Mouse (Mus musculus) forebrain, postnatal 0 days (tissue): Measurements from ENCODE around the gene Nt5dc3. TPM values are rescaled to one million over a fixed set of nuclear protein-coding genes. Genes with fewer than 3 reads are reported as not detected.
A peak's percentile ranks its signal among the peaks of the same experiment; 100 is the strongest.

ENCODE experiments used
- ATAC-seq: fragments of 200-750 bp; cut with Nextera tagmentation; 2 replicates; pipeline ENCODE4 v1.8.0; 2017; ENCODE audit warnings: mild to moderate bottlenecking, moderate library complexity
- DNase-seq: peaks from one replicate; pipeline ENCODE4 v3.0.0-alpha.2; 2015
- H3K27ac ChIP-seq: fragments of 300-500 bp; sonication (generic); 2 replicates; pipeline ENCODE4 v1.5.1; 2014; ENCODE audit warnings: low read depth, mild to moderate bottlenecking, antibody characterized with exemption, low read length, moderate library complexity, mixed read lengths
- H3K27me3 ChIP-seq: fragments of 300-500 bp; sonication (generic); 2 replicates; pipeline ENCODE4 v1.6.1; 2014; ENCODE audit warnings: mild to moderate bottlenecking, low read length, mixed read lengths; ENCODE audit not compliant: insufficient read depth
- H3K36me3 ChIP-seq: fragments of 300-500 bp; sonication (generic); 2 replicates; pipeline ENCODE4 v1.6.1; 2014; ENCODE audit warnings: mild to moderate bottlenecking, moderate library complexity; ENCODE audit not compliant: insufficient read depth
- H3K4me1 ChIP-seq: fragments of 300-500 bp; sonication (generic); 2 replicates; pipeline ENCODE4 v1.6.1; 2014; ENCODE audit warnings: antibody characterized with exemption; ENCODE audit not compliant: insufficient read depth
- H3K4me2 ChIP-seq: fragments of 300-500 bp; sonication (generic); 2 replicates; pipeline ENCODE4 v1.6.1; 2014; ENCODE audit warnings: low read depth, mild to moderate bottlenecking, moderate library complexity
- H3K4me3 ChIP-seq: fragments of 300-500 bp; sonication (generic); 2 replicates; pipeline ENCODE4 v1.5.1; 2014; ENCODE audit warnings: low read depth, low read length, mixed read lengths
- H3K9ac ChIP-seq: fragments of 300-500 bp; sonication (generic); 2 replicates; pipeline ENCODE4 v1.6.1; 2014; ENCODE audit warnings: mild to moderate bottlenecking
- H3K9me3 ChIP-seq: fragments of 300-500 bp; sonication (generic); 2 replicates; pipeline ENCODE4 v1.6.1; 2016; ENCODE audit warnings: low read length
- CTCF ChIP-seq: sonication (generic); IDR thresholded peaks from 2 replicates; pipeline ENCODE4 v1.5.1; 2016; ENCODE audit warnings: antibody characterized with exemption, control low read depth, low read depth
- WGBS: fragments of 180-500 bp; shearing (Covaris S2); extraction: QIAGEN DNeasy Blood & Tissue Kit; methylation state at CpG from one replicate; pipeline ENCODE4 v1.1.7; 2014; 5-methylcytosine and 5-hydroxymethylcytosine counted together
- polyA plus RNA-seq: library from polyadenylated mRNA; unstranded; fragments of >200 nt; fragmentation: Nextera tagmentation; extraction: Ambion mirVana; gene quantifications from 2 replicates; pipeline ENCODE4 v1.2.1, GENCODE M21; 2015
- total RNA-seq: library from RNA; depleted of rRNA; stranded (reverse); fragments of >200 nt; gene quantifications from 2 replicates; pipeline ENCODE4 v1.2.3, GENCODE M21; 2014

The Nt5dc3 gene
- total and polyA plus RNA-seq, 2 experiments from 2014 or later: 9.3 to 42.2 TPM

DNA sequence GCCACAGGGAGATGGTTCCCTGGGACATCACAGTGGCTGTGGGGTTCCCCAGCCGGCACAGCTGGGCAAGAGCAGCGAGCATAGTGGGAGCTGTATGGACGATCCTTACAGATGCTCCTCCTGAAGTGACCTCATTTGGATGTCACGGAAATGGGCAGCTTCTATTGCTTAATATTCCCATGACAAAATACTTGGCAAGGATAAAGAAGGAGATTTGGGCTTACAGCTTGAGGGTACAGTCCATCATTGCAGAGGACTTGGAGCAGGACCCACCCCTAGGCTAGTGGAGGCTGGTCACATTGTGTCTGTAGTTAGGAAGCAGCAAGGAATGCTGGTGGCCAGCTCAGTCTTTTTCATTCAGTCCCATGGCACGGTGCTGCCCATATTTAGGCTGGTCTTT is 31.8 kb downstream of the Nt5dc3 start:
- Histone ChIP-seq H3K9ac (no peak overlapping the region), H3K36me3 (0 out of 2 replicates have a peak, but pooled peaks cover 9% of the 10 kb centered on the region), H3K9me3 (no peaks in the 10 kb centered on the region), H3K27me3 (no peaks in the 10 kb centered on the region), H3K4me1 (no peaks in the 10 kb centered on the region), H3K4me3 (no peak overlapping the region), H3K4me2 (no peak overlapping the region), H3K27ac (no peak overlapping the region)
- DNase-seq (no peak), ATAC-seq (no peak)
- 93% methylated on average over 5 of the region's 5 CpGs for WGBS
- no peak for TF ChIP-seq CTCF

DNA sequence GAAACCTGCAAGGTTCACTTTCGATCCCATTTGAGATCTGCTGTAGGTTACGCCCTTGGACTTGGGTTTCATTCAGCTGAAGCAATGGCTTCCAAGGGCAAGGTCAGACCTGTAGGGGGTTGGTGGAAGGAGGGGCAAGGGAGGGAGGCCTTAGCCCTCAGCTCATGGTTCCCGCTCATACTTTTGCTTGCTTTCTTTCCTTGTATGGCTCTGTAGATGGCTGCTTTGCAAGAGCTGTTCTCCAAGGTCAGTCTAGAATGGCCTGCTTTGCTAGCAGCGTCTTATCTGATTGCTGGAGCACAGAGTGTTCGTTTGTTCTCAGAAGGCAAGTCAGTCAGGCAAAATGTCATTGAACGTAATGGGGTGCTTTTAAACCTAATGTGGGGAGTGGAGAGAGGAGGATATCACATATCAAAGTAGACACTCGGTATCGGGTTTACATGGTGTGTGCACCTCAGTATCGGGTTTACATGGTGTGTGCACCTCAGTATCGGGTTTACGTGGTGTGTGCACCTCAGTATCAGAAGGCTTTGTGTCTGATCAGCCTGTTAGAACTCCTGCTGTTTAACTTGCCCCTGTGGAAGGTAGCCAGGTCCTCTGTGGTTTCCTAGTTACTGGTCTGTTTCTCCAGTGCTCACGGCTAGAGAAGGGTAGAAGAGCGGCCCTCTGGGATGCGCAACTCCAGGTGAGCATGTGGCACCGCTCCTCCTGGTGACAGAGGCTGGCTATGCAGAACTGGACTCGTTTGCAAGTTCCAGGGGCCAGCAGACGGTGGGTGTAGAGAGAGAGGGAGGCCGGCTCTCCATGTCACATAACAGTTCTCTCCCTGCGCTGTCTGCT is 35.7 kb downstream of the Nt5dc3 start:
- DNase-seq: no peak
- ATAC-seq: no peak
- Histone ChIP-seq H3K27ac (no peak overlapping the region), H3K9ac (no peak overlapping the region), H3K27me3 (no peaks in the 10 kb centered on the region), H3K4me3 (no peak overlapping the region), H3K4me1 (no peaks in the 10 kb centered on the region), H3K9me3 (no peaks in the 10 kb centered on the region), H3K4me2 (no peak overlapping the region), H3K36me3 (0 out of 2 replicates have a peak, but pooled peaks cover 9% of the 10 kb centered on the region)
- 82% methylated on average over 19 of the region's 19 CpGs for WGBS
- TF ChIP-seq CTCF: no peak

DNA sequence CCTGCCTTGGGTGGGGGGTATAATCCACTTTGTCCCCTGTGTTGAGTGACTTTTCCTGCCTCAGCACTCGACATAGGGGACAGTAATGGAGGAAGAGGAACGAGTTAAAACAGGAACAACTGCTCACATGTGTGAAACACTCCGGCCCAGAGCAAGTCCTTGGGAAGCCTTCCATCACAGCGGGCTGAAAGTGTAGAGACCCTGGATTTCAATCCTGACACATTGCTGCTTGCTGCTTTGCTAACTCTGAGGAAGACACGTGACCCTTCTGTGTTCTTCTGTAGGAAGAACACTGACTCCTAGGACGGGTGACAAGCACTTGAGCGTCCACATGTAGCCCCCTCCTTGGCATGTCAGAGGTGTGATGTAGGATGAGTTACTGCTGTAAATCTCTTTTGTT is 36.3 kb downstream of the Nt5dc3 start:
- peaks cover 13% of the 10 kb centered on the region; the same call in 1 of the 2 replicates for H3K36me3 ChIP-seq
- no peak overlapping the region for H3K4me2 ChIP-seq
- no peak overlapping the region for H3K9ac ChIP-seq
- H3K27me3 ChIP-seq: no peaks in the 10 kb centered on the region
- H3K27ac ChIP-seq: no peak overlapping the region
- H3K4me1 ChIP-seq: no peaks in the 10 kb centered on the region
- DNase-seq (no peak), ATAC-seq (no peak)
- no peaks in the 10 kb centered on the region for H3K9me3 ChIP-seq
- 84% methylated on average over 7 of the region's 7 CpGs for WGBS
- TF ChIP-seq CTCF: no peak
- H3K4me3 ChIP-seq: no peak overlapping the region

DNA sequence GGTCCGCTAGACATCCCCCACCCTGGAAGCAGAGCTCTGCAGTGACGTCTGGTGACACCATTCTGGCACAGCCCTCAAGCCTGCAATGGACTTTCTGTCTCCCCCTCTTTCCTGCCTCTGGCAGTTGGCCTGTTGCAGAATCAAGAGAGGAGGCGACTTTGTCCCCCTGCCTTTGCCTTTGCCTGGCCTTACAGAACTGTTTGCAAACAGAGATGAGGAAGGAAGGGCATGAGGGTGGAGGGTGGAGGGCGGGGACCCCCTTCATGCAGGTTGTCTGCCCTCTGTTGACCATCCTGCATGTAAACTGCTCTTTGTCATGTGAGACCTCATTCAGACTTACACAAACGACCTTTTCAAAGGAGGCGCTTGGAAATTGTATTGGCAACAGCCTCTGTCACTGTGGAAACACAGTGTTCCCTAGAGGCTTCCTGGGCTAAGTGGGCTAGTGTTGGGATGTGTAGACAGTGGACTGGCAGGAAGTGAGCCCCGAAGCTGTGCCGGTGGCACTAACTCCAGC is 40.9 kb downstream of the Nt5dc3 start:
- H3K9me3 ChIP-seq: no peaks in the 10 kb centered on the region
- no peak overlapping the region for H3K4me3 ChIP-seq
- H3K36me3 ChIP-seq: peaks cover 20% of the 10 kb centered on the region
- peak; percentile 64 for DNase-seq
- 14% methylated on average over 8 of the region's 8 CpGs for WGBS
- H3K27me3 ChIP-seq: no peaks in the 10 kb centered on the region
- 0 out of 2 replicates have a peak overlapping the region, but pooled peaks have one; percentile 18 for H3K9ac ChIP-seq
- peak; percentile 91 for ATAC-seq
- TF ChIP-seq CTCF: no peak; the same call in 1 of the 2 replicates
- H3K27ac ChIP-seq: no peak overlapping the region
- no peaks in the 10 kb centered on the region for H3K4me1 ChIP-seq
- H3K4me2 ChIP-seq: no peak overlapping the region

DNA sequence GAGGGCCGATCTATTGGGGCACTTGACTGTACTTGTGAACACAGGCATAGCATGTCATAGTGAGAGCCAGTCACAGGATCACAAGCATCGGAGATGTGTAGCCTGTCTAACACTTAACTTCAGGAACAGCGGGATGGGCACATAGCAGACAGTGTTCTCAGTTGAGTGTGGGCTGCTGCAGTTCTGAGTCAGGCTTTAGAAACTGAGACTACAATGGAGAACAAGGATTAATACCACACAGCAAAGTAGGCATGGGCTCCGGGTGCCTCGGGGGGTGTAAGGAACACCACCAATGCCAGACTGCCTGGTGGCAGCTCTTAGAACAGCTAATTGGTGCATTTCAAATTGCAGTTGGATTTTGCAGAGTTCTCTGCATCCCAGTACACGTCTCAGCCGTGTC is 42.2 kb downstream of the Nt5dc3 start:
- Histone ChIP-seq H3K4me3 (no peak overlapping the region), H3K27me3 (no peaks in the 10 kb centered on the region), H3K4me1 (no peaks in the 10 kb centered on the region), H3K36me3 (peaks cover 20% of the 10 kb centered on the region), H3K27ac (no peak overlapping the region), H3K9me3 (no peaks in the 10 kb centered on the region), H3K9ac (no peak overlapping the region), H3K4me2 (no peak overlapping the region)
- ATAC-seq (no peak), DNase-seq (no peak)
- 89% methylated on average over 7 of the region's 7 CpGs for WGBS
- no peak for TF ChIP-seq CTCF

DNA sequence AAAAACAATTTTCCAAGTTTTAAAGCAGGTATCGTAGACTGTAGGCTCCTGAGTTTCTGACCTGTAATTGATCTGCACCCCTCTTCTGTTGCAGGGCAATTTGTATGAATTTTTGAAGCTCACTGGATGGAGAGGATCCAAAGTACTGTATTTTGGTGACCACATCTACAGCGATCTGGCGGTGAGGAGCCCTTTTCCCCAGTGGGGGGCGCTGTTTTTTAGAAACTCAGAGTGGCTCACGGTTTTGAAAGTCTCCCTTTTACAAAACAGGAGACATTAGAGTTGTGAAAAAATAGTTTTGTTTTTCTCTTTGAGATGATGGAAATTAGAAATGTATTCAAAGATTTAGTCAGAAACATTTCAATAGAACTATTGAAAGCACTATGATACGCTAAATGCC is 45.3 kb downstream of the Nt5dc3 start:
- H3K9ac ChIP-seq: no peak overlapping the region
- no peaks in the 10 kb centered on the region for H3K27me3 ChIP-seq
- WGBS: 79% methylated on average over 6 of the region's 6 CpGs
- ATAC-seq (no peak), DNase-seq (no peak)
- H3K27ac ChIP-seq: no peak overlapping the region
- TF ChIP-seq CTCF: no peak
- H3K9me3 ChIP-seq: no peaks in the 10 kb centered on the region
- H3K4me1 ChIP-seq: no peaks in the 10 kb centered on the region
- no peak overlapping the region for H3K4me2 ChIP-seq
- H3K4me3 ChIP-seq: no peak overlapping the region
- H3K36me3 ChIP-seq: peaks cover 20% of the 10 kb centered on the region

DNA sequence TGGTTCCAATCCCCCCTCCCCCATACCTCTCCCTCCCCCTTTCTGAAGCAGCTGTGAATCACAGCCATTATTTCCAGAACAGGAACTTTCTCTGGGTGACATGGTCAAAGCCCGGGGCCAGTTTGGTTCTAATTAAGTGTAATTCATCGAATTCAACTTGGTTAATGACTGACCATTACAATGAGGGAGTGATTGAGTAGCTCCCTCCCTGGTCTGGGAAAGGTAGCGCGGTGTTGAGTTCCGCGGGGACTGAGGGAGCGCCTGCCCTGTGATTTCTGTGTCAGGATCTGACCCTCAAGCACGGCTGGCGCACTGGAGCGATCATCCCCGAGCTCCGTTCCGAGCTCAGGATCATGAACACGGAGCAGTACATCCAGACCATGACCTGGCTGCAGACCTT is 46.1 kb downstream of the Nt5dc3 start:
- no peak overlapping the region for H3K9ac ChIP-seq
- H3K4me3 ChIP-seq: no peak overlapping the region
- H3K27ac ChIP-seq: no peak overlapping the region
- H3K4me2 ChIP-seq: no peak overlapping the region
- DNase-seq: no peak
- no peaks in the 10 kb centered on the region for H3K27me3 ChIP-seq
- no peaks in the 10 kb centered on the region for H3K4me1 ChIP-seq
- H3K36me3 ChIP-seq: peaks cover 17% of the 10 kb centered on the region
- 63% methylated on average over 14 of the region's 14 CpGs for WGBS
- TF ChIP-seq CTCF: no peak
- H3K9me3 ChIP-seq: no peaks in the 10 kb centered on the region
- ATAC-seq: no peak
